Mouse (Mus musculus) embryonic facial prominence, embryonic 14.5 days (tissue): ENCODE data around the gene Kif13a. TPM values are rescaled to one million over a fixed set of nuclear protein-coding genes. Genes with fewer than 3 reads are reported as not detected.

Source experiments
- ATAC-seq: fragments of 200-750 bp; cut with Nextera tagmentation; 2 replicates; pipeline ENCODE4 v1.8.0; 2017; ENCODE audit warnings: low read depth, moderate number of reproducible peaks, moderate TSS enrichment
- DNase-seq: peaks from one replicate; pipeline ENCODE4 v3.0.0-alpha.2; 2015; ENCODE audit warnings: low spot score
- H3K27ac ChIP-seq: fragments of 300-500 bp; sonication (generic); replicated peaks from 2 replicates; pipeline ENCODE4 v1.5.1; 2014; ENCODE audit warnings: low read depth, mild to moderate bottlenecking, low read length, moderate library complexity
- H3K27me3 ChIP-seq: fragments of 300-500 bp; sonication (generic); replicated peaks from 2 replicates; pipeline ENCODE4 v1.6.1; 2014; ENCODE audit warnings: low read length; ENCODE audit not compliant: control insufficient read depth, insufficient read depth
- H3K36me3 ChIP-seq: fragments of 300-500 bp; sonication (generic); 2 replicates; pipeline ENCODE4 v1.6.1; 2014; ENCODE audit warnings: low read length, mixed read lengths; ENCODE audit not compliant: control insufficient read depth, insufficient read depth
- H3K4me1 ChIP-seq: fragments of 300-500 bp; sonication (generic); 2 replicates; pipeline ENCODE4 v1.6.1; 2014; ENCODE audit warnings: antibody characterized with exemption, low read length; ENCODE audit not compliant: control insufficient read depth, insufficient read depth
- H3K4me2 ChIP-seq: fragments of 300-500 bp; sonication (generic); 2 replicates; pipeline ENCODE4 v1.6.1; 2014; ENCODE audit warnings: low read depth, mild to moderate bottlenecking, low read length, moderate library complexity, mixed read lengths
- H3K4me3 ChIP-seq: fragments of 300-500 bp; sonication (generic); 2 replicates; pipeline ENCODE4 v1.5.1; 2014; ENCODE audit warnings: low read depth, mild to moderate bottlenecking, low read length
- H3K9ac ChIP-seq: fragments of 300-500 bp; sonication (generic); 2 replicates; pipeline ENCODE4 v1.6.1; 2014; ENCODE audit warnings: low read depth, mild to moderate bottlenecking, low read length, moderate library complexity, mixed read lengths
- H3K9me3 ChIP-seq: fragments of 300-500 bp; sonication (generic); 2 replicates; pipeline ENCODE4 v1.6.1; 2016; ENCODE audit warnings: low read length; ENCODE audit not compliant: control insufficient read depth
- WGBS: fragments of 180-500 bp; shearing (Covaris S2); extraction: QIAGEN DNeasy Blood & Tissue Kit; methylation state at CpG from one replicate; pipeline ENCODE4 v1.1.7; 2014; 5-methylcytosine and 5-hydroxymethylcytosine counted together
- polyA plus RNA-seq: library from polyadenylated mRNA; unstranded; fragments of >200 nt; fragmentation: Nextera tagmentation; extraction: Ambion mirVana; gene quantifications from 2 replicates; pipeline ENCODE4 v1.2.1, GENCODE M21; 2014

Kif13a gene
- 24.0 and 25.2 TPM in 2 replicates for polyA plus RNA-seq

GRCm38 (mm10) chr13:46929719-46930658, at the start of gene Kif13a:
TSS of gene Kif13a (minus strand) at chr13:46929867.
- 1% methylated on average over 38 of the region's 96 CpGs for WGBS
- peak; percentile 88 for ATAC-seq

GRCm38 (mm10) chr13:46976532-46976931, 46.9 kb upstream of the Kif13a start:
- Histone ChIP-seq H3K4me3 (no peak overlapping the region), H3K27ac (no peak overlapping the region), H3K4me1 (peaks cover 7% of the 10 kb centered on the region), H3K4me2 (no peak overlapping the region), H3K9me3 (no peaks in the 10 kb centered on the region), H3K9ac (no peak overlapping the region), H3K27me3 (no peaks in the 10 kb centered on the region), H3K36me3 (no peaks in the 10 kb centered on the region)
- 86% methylated on average over 7 of the region's 7 CpGs for WGBS
- ATAC-seq (no peak), DNase-seq (no peak)

More at GRCm38 (mm10) chr13:46929719-46930658, at the start of gene Kif13a:
- Histone ChIP-seq H3K27ac (peak within 1 kb of the TSS; percentile 98), H3K4me1 (peaks cover 7% of the 10 kb centered on the region; the same call in 1 of the 2 replicates), H3K27me3 (no peaks in the 10 kb centered on the region), H3K4me2 (peak within 1 kb of the TSS; percentile 69), H3K9me3 (no peaks in the 10 kb centered on the region), H3K4me3 (peak within 1 kb of the TSS; percentile 90), H3K9ac (peak within 1 kb of the TSS; percentile 93), H3K36me3 (0 out of 2 replicates have a peak, but pooled peaks cover 9% of the 10 kb centered on the region)
- DNase-seq = peak; percentile 97

GRCm38 (mm10) chr13:46975930-46976329, 46.3 kb upstream of the Kif13a start:
- Histone ChIP-seq H3K36me3 (no peaks in the 10 kb centered on the region), H3K9me3 (no peaks in the 10 kb centered on the region), H3K27me3 (no peaks in the 10 kb centered on the region), H3K4me2 (peak overlapping the region; percentile 40; the same call in 1 of the 2 replicates), H3K4me3 (no peak overlapping the region), H3K9ac (no peak overlapping the region), H3K27ac (peak overlapping the region; percentile 30; the same call in 1 of the 2 replicates), H3K4me1 (peaks cover 7% of the 10 kb centered on the region)
- no peak for DNase-seq
- ATAC-seq = no peak
- 31% methylated on average over 4 of the region's 4 CpGs for WGBS

- Histone ChIP-seq H3K4me2 (peak overlapping the region; percentile 40), H3K27ac (peak overlapping the region; percentile 30; the same call in 1 of the 2 replicates)
These were observed 45.4 kb upstream of the Kif13a start for GRCm38 (mm10) chr13:46975031-46975551.

GRCm38 (mm10) chr13:46970286-46970945, 40.7 kb upstream of the Kif13a start:
- H3K4me3 ChIP-seq = no peak overlapping the region
- H3K27me3 ChIP-seq = no peaks in the 10 kb centered on the region
- no peaks in the 10 kb centered on the region for H3K36me3 ChIP-seq
- no peak overlapping the region for H3K4me2 ChIP-seq
- no peak for ATAC-seq
- 72% methylated on average over 10 of the region's 10 CpGs for WGBS
- DNase-seq = no peak
- H3K9me3 ChIP-seq = no peaks in the 10 kb centered on the region
- H3K9ac ChIP-seq = no peak overlapping the region
- no peaks in the 10 kb centered on the region for H3K4me1 ChIP-seq
- H3K27ac ChIP-seq = no peak overlapping the region

More at GRCm38 (mm10) chr13:46975031-46975551, 45.4 kb upstream of the Kif13a start:
- peak; percentile 65 for DNase-seq
- Histone ChIP-seq H3K9me3 (no peaks in the 10 kb centered on the region), H3K4me3 (0 out of 2 replicates have a peak overlapping the region, but pooled peaks have one; percentile 10), H3K27me3 (no peaks in the 10 kb centered on the region), H3K4me1 (peaks cover 5% of the 10 kb centered on the region), H3K9ac (no peak overlapping the region), H3K36me3 (no peaks in the 10 kb centered on the region)
- WGBS = 30% methylated on average over 13 of the region's 14 CpGs
- peak; percentile 86 for ATAC-seq

GRCm38 (mm10) chr13:46968626-46969025, 39.0 kb upstream of the Kif13a start:
- no peak for DNase-seq
- no peak overlapping the region for H3K4me3 ChIP-seq
- H3K4me2 ChIP-seq = no peak overlapping the region
- H3K27me3 ChIP-seq = no peaks in the 10 kb centered on the region
- ATAC-seq = no peak
- H3K4me1 ChIP-seq = no peaks in the 10 kb centered on the region
- H3K36me3 ChIP-seq = no peaks in the 10 kb centered on the region
- 95% methylated on average over 2 of the region's 2 CpGs for WGBS
- H3K9ac ChIP-seq = no peak overlapping the region
- H3K9me3 ChIP-seq = no peaks in the 10 kb centered on the region
- no peak overlapping the region for H3K27ac ChIP-seq

- Histone ChIP-seq H3K27me3 (no peaks in the 10 kb centered on the region), H3K4me2 (no peak overlapping the region), H3K27ac (0 out of 2 replicates have a peak overlapping the region, but pooled peaks have one; percentile 15), H3K4me1 (no peaks in the 10 kb centered on the region), H3K9ac (no peak overlapping the region), H3K36me3 (no peaks in the 10 kb centered on the region), H3K4me3 (no peak overlapping the region), H3K9me3 (no peaks in the 10 kb centered on the region)
- WGBS = 75% methylated on average over 4 of the region's 4 CpGs
- DNase-seq = peak; percentile 62
- ATAC-seq = peak; percentile 41; the same call in 1 of the 2 replicates
These were observed 37.6 kb upstream of the Kif13a start for GRCm38 (mm10) chr13:46967308-46967707.

- 56% methylated on average over 7 of the region's 7 CpGs for WGBS
- Histone ChIP-seq H3K4me2 (no peak overlapping the region), H3K27me3 (no peaks in the 10 kb centered on the region), H3K9ac (no peak overlapping the region), H3K4me3 (no peak overlapping the region), H3K36me3 (no peaks in the 10 kb centered on the region), H3K9me3 (no peaks in the 10 kb centered on the region), H3K4me1 (no peaks in the 10 kb centered on the region), H3K27ac (no peak overlapping the region)
- no peak for DNase-seq
- ATAC-seq = no peak
These were observed 31.3 kb upstream of the Kif13a start for GRCm38 (mm10) chr13:46960878-46961474.
